Mouse (Mus musculus) left cerebral cortex, adult 18-20 months (tissue): ENCODE results near the gene Olfr1168. TPM values are rescaled to one million over a fixed set of nuclear protein-coding genes. Genes with fewer than 3 reads are reported as not detected.
"Not testable (repeated sequence)": the region's sequence is repeated elsewhere in the genome, so short reads cannot be mapped to it uniquely, and the experiment has no call there.

Source experiments
- DNase-seq, 2 experiments: peaks; one replicate each; pipeline ENCODE4 v3.0.0; 2021 to 2022; ENCODE audit warnings: low spot score in 2 of 2, mixed read lengths in 1 of 2
- long read RNA-seq, 2 experiments: library from polyadenylated mRNA; stranded (forward); transcript quantifications; one replicate each; pipeline ENCODE4 v2.0.0; 2021
- total RNA-seq, 2 experiments: library from RNA; stranded (reverse); gene quantifications; 2 replicates each; pipeline ENCODE4 v1.2.3; 2021

The Olfr1168 gene
- total RNA-seq = not detected
- long read RNA-seq, experiment 1 = 0 reads
- long read RNA-seq, experiment 2 = 0 reads

DNA sequence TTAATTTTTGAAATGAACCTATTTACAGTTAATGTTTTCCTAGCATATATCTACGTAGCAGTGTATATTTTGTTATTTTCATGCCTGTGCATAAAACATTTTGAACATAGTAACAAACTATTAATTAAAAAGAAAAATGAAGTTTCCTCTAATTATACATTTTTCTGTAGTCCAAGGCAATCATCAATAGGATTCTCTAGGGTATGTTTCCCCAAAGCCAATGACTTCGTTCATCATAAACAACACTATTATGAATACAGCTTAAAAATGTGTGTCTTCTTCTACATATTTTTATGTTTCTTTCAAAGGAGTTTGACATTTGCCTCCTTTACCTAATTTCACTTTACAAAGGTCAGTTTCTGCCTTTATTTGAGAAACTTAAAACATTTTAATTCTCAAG, at the start of gene Olfr1168:
Gene Olfr1168 (plus strand): TSS at position 301 of the 400 bp plus-strand sequence.
- DNase-seq = no peak

DNA sequence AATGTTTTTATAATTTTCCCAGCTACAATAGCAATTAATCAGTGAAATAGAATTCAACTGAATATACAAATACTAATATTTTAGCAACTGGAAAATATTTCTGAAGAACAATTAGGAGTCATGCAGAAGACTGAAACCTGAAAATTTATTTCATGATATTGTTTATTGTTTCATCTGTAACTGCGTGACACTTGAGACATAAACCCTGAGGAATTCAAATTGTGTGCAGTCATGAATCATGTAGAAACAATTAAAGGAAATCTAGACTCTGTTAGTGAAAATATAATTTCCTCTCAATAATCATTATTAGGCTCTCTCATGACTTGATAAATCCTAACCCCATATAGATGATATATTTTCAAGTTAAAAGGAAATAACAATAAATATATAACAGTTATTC, 26.6 kb upstream of the Olfr1168 start, which contains the start of gene Olfr1167:
Gene Olfr1167 (minus strand): TSS at position 101 of the 400 bp plus-strand sequence.
- not testable (repeated sequence) for DNase-seq

- no peak for DNase-seq
Measured at GRCm38 (mm10) chr2:88220784-88221183, 39.1 kb downstream of the Olfr1168 start.

DNA sequence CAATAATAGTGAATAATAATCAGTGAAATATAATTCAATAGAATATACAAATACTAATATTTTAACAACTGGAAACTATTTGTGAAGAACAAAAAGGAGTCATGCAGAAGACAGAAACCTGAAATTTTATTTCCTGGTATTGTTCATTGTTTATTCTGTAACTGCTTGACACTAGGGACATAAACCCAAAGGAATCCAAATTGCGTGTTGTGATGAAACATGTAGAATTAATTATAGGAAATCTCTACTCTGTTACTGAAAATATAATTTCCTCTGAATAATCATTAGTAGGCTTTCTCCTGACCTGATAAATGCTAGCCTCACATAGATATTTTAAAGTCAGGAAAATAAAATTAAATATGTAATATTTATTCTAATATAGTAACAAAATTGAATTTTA, 46.6 kb downstream of the Olfr1168 start, which contains the start of gene Olfr1170:
Gene Olfr1170 (minus strand): TSS at position 101 of the 400 bp plus-strand sequence.
- no peak for DNase-seq

Other genes with a start within 250 kb of the Olfr1168 start
- gene Olfr1155, start 236.7 kb upstream of the Olfr1168 start, total RNA-seq = not detected
- gene Olfr1156, start 228.8 kb upstream of the Olfr1168 start, total RNA-seq = not detected
- not detected for gene Olfr1157, start 213.6 kb upstream of the Olfr1168 start, total RNA-seq
- gene Olfr74, start 207.2 kb upstream of the Olfr1168 start, total RNA-seq = not detected
- not detected for gene Olfr1158, start 191.8 kb upstream of the Olfr1168 start, total RNA-seq
- gene Olfr1160, start 173.6 kb upstream of the Olfr1168 start, total RNA-seq = not detected
- not detected for gene Olfr1161, start 159.1 kb upstream of the Olfr1168 start, total RNA-seq
- gene Olfr73, start 144.2 kb upstream of the Olfr1168 start, total RNA-seq = not detected
- not detected for gene Olfr1162, start 130.8 kb upstream of the Olfr1168 start, total RNA-seq
- gene Olfr1163, start 110.0 kb upstream of the Olfr1168 start, total RNA-seq = not detected
- not detected for gene Olfr1164, start 87.9 kb upstream of the Olfr1168 start, total RNA-seq
- gene Olfr1166, start 53.6 kb upstream of the Olfr1168 start, total RNA-seq = not detected
- gene Olfr1167, start 26.7 kb upstream of the Olfr1168 start, total RNA-seq = not detected
- gene Olfr1170, start 46.5 kb downstream of the Olfr1168 start, total RNA-seq = not detected
- not detected for gene Olfr1173, start 98.0 kb downstream of the Olfr1168 start, total RNA-seq
- gene Olfr1174-ps, start 133.3 kb downstream of the Olfr1168 start, total RNA-seq = not detected
- not detected for gene Olfr1175-ps, start 145.3 kb downstream of the Olfr1168 start, total RNA-seq
- not detected for gene Olfr1176, start 154.8 kb downstream of the Olfr1168 start, total RNA-seq
- not detected for gene Olfr1177-ps, start 164.6 kb downstream of the Olfr1168 start, total RNA-seq
- gene Olfr1178, start 205.2 kb downstream of the Olfr1168 start, total RNA-seq = not detected
- not detected for gene Olfr1179, start 224.6 kb downstream of the Olfr1168 start, total RNA-seq
- gene Olfr1180, start 237.3 kb downstream of the Olfr1168 start, total RNA-seq = not detected
- gene Olfr1181, start 244.3 kb downstream of the Olfr1168 start, total RNA-seq = not detected